Mouse (Mus musculus) neural tube, embryonic 15.5 days (tissue): ENCODE results near the gene Qrich2. TPM values are rescaled to one million over a fixed set of nuclear protein-coding genes. Genes with fewer than 3 reads are reported as not detected.

ENCODE experiments used
- ATAC-seq: fragments of 200-750 bp; cut with Nextera tagmentation; 2 replicates; pipeline ENCODE4 v1.8.0; 2017; ENCODE audit warnings: mild to moderate bottlenecking, moderate TSS enrichment, moderate library complexity; ENCODE audit not compliant: low FRiP score
- H3K27ac ChIP-seq: fragments of 300-500 bp; sonication (generic); replicated peaks from 2 replicates; pipeline ENCODE4 v1.5.1; 2015; ENCODE audit warnings: mild to moderate bottlenecking, inconsistent platforms
- H3K27me3 ChIP-seq: fragments of 300-500 bp; sonication (generic); replicated peaks from 2 replicates; pipeline ENCODE4 v1.6.1; 2015; ENCODE audit warnings: inconsistent platforms
- H3K36me3 ChIP-seq: fragments of 300-500 bp; sonication (generic); 2 replicates; pipeline ENCODE4 v1.6.1; 2015; ENCODE audit warnings: inconsistent platforms
- H3K4me1 ChIP-seq: fragments of 300-500 bp; sonication (generic); 2 replicates; pipeline ENCODE4 v1.6.1; 2015; ENCODE audit warnings: inconsistent platforms
- H3K4me2 ChIP-seq: fragments of 300-500 bp; sonication (generic); 2 replicates; pipeline ENCODE4 v1.6.1; 2015; ENCODE audit warnings: inconsistent platforms, mild to moderate bottlenecking, moderate library complexity
- H3K4me3 ChIP-seq: fragments of 300-500 bp; sonication (generic); replicated peaks from 2 replicates; pipeline ENCODE4 v1.5.1; 2015; ENCODE audit warnings: mild to moderate bottlenecking, inconsistent platforms
- H3K9ac ChIP-seq: fragments of 300-500 bp; sonication (generic); replicated peaks from 2 replicates; pipeline ENCODE4 v1.6.1; 2015; ENCODE audit warnings: mild to moderate bottlenecking, inconsistent platforms
- H3K9me3 ChIP-seq: fragments of 300-500 bp; sonication (generic); replicated peaks from 2 replicates; pipeline ENCODE4 v1.6.1; 2016; ENCODE audit warnings: inconsistent platforms
- WGBS: fragments of 180-500 bp; shearing (Covaris S2); methylation state at CpG from one replicate; pipeline ENCODE4 v1.1.7; 2015; ENCODE audit warnings: mixed read lengths; 5-methylcytosine and 5-hydroxymethylcytosine counted together
- polyA plus RNA-seq: library from polyadenylated mRNA; unstranded; fragments of >200 nt; fragmentation: Nextera tagmentation; extraction: Ambion mirVana; gene quantifications from 2 replicates; pipeline ENCODE4 v1.2.1, GENCODE M21; 2015

Qrich2 gene
- polyA plus RNA-seq, 1 experiment from 2014 or later = not detected

DNA sequence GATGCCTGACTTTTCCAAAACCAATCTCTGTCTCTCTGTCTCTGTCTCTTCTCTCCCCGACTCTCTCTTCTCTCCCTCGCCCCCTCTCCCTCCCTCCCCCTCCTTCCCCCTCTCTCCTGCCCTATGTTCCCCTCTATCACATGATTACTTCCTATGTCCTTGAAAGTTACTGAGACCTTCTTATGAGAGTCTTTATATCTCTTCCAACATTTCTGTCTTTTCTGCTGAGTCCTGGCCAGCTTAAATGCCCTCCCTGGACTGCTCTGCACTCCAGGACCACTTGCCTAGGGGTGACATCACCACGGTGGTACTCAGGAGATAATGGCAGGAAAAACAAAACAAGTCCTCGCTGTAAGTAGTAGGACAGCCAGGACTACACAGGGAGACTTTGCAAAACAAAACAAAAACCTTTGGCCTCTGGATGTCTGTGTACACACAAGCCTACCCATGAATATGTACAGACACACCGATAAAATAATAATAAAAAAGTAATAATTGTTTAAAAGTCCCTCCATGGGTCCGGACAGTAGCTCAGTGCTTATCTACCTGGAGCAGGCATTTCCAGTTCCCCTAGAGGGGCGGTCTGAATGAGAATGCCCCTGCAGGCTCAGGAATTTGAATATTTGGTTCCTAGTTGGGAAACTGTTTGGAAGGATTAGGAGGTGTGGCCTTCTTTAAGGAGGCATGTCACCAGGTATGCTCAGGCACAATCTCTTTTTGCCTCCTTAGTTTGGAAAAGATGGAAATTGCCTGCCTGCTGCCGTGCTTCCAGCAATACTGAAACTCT lies 41.2 kb downstream of the Qrich2 start:
- Histone ChIP-seq H3K36me3 (no peaks in the 10 kb centered on the region), H3K27me3 (no peaks in the 10 kb centered on the region), H3K4me2 (no peak overlapping the region), H3K4me1 (no peaks in the 10 kb centered on the region), H3K27ac (no peak overlapping the region), H3K4me3 (no peak overlapping the region), H3K9ac (no peak overlapping the region), H3K9me3 (no peaks in the 10 kb centered on the region)
- WGBS = 60% methylated on average over 8 of the region's 8 CpGs
- no peak for ATAC-seq

DNA sequence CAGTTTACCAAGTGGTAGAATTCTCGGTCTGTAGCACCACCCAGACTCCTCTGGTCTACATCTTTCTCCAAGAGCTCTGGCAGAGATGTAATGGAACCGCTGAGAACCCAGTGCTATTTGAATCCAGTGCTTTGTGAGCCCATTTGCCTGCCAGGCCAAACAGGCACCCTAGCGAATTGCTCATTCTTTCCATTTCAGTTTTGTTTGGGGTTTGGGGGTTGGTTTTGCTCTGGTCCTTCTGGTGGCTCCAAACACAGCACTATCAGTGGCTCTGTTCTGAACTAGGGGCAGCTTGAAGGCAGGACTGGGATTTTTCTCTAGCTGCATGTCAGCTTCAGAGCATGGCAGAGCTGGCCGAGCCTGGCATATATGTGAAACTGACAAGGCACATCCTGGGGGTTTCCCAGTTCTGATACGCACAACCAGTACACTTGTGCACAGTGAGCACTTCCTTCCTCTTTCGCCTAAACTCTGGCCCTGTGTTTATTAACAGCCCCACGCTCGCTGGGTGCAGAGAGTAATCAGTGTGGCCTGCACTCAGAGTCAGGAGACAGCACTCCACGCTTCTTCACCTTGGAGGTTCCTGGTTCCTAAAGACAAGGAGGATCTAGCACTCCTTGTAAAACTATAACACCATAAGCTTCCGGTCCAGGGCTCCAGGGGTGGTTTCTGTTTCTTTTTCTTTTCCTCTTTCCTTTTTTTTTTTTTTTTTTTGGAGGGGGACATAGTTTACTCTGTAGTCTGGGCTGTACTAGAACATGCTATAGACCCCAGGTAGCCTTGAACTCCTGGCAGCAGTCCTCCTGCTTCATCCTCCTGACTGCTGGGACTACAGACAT lies 42.0 kb downstream of the Qrich2 start:
- no peak overlapping the region for H3K27ac ChIP-seq
- no peak for ATAC-seq
- H3K36me3 ChIP-seq = no peaks in the 10 kb centered on the region
- H3K4me2 ChIP-seq = no peak overlapping the region
- no peaks in the 10 kb centered on the region for H3K27me3 ChIP-seq
- WGBS = 88% methylated on average over 10 of the region's 10 CpGs
- no peaks in the 10 kb centered on the region for H3K4me1 ChIP-seq
- H3K9ac ChIP-seq = no peak overlapping the region
- H3K4me3 ChIP-seq = no peak overlapping the region
- H3K9me3 ChIP-seq = no peaks in the 10 kb centered on the region

DNA sequence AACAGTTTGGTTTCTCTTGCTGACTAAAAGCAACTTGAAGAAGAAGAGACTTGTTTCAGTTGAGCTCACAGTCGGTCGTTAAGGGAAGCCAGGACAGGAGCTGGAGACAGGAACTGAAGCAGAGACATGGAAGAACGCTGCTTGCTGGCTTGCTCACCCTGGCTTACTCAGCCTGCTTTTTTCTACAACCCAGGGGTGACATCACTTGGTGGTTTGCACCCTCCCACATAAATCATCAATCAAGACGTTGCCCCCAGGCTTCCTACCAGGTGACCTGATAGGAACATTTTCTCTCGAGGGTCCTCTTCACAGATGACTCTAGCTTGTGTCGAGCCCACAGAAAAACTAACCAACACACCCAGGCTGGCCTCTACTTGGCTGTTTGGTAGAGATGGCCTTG lies 42.8 kb downstream of the Qrich2 start:
- Histone ChIP-seq H3K4me2 (no peak overlapping the region), H3K27me3 (no peaks in the 10 kb centered on the region), H3K36me3 (no peaks in the 10 kb centered on the region), H3K4me1 (no peaks in the 10 kb centered on the region), H3K27ac (no peak overlapping the region), H3K9me3 (no peaks in the 10 kb centered on the region), H3K4me3 (no peak overlapping the region), H3K9ac (no peak overlapping the region)
- no peak for ATAC-seq
- WGBS = 79% methylated on average over 6 of the region's 6 CpGs

DNA sequence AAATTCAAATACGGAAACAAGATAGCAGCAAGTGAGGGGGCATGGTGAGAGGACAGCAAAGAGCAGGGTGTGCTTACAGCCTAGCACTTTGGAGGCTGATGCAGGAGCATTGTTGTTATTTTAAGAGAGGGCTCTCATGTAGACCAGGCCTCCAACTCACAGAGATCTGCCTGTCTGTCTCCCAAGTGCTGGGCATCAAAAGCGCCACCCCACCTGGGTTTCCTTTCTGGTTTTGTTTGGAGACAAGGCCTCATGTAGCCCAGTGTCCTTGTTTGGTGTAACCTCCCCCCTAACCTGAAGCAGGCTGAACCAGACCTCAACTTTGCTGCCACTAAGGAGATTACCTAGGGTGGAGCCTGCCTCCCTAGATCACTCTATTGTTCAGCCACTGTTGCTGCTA lies 43.5 kb downstream of the Qrich2 start:
- no peaks in the 10 kb centered on the region for H3K4me1 ChIP-seq
- H3K4me3 ChIP-seq = no peak overlapping the region
- H3K27me3 ChIP-seq = no peaks in the 10 kb centered on the region
- H3K36me3 ChIP-seq = no peaks in the 10 kb centered on the region
- no peak overlapping the region for H3K27ac ChIP-seq
- no peak overlapping the region for H3K4me2 ChIP-seq
- 90% methylated on average over 2 of the region's 2 CpGs for WGBS
- no peaks in the 10 kb centered on the region for H3K9me3 ChIP-seq
- ATAC-seq = no peak
- no peak overlapping the region for H3K9ac ChIP-seq

DNA sequence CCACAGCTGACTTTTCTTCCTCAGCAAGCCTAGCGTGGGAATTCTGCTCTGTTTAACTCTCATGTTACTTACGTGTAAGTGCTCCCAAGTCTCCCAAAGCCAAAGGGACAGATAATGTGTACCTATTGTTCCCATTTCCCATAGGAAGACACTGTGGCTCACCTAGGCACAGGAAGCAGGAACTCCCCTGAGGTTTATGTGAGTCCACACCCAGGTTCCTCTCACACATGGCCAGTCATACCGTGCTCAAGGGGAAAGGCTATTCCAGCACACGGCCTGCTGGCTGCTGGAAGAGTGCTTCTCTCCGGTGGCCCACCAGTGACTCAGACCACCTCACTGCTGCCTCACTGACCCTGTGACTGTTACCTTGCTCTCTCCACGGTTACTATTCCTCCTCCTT lies 44.9 kb downstream of the Qrich2 start:
- Histone ChIP-seq H3K27me3 (no peaks in the 10 kb centered on the region), H3K27ac (no peak overlapping the region), H3K4me1 (no peaks in the 10 kb centered on the region), H3K4me2 (no peak overlapping the region), H3K9me3 (no peaks in the 10 kb centered on the region), H3K9ac (no peak overlapping the region), H3K36me3 (no peaks in the 10 kb centered on the region), H3K4me3 (no peak overlapping the region)
- WGBS = 81% methylated on average over 6 of the region's 6 CpGs
- ATAC-seq = no peak

DNA sequence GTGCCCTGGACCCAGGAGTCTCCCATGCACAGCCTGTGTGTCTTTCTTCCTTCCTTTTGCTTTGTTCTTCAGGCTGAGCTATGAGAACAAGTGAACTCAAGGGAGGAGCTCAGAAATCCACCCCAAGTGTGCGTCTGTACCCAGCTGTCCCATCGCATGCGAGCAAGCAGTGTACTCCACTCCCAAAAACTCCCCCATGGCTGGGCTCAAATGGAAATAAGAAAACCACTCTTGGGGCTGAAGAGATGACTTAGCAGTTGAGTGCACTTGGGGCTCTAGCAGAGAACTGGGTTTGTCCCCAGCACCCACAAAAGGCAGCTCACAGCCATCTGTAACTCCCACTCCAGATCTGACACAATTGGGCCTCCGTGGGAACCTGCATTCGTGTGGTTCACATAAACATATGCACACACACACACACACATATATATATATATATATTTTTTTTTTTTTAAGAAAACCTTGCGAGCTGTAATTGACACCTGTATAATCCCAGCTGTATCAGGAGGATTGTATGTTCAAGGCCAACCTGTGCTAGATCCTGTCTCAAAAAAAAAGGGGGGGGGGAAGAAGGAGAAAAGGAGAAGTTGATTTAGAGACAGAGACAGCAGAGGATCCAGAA lies 47.1 kb downstream of the Qrich2 start:
- Histone ChIP-seq H3K4me2 (no peak overlapping the region), H3K36me3 (no peaks in the 10 kb centered on the region), H3K9ac (no peak overlapping the region), H3K4me1 (no peaks in the 10 kb centered on the region), H3K4me3 (no peak overlapping the region), H3K27ac (no peak overlapping the region), H3K9me3 (no peaks in the 10 kb centered on the region), H3K27me3 (no peaks in the 10 kb centered on the region)
- ATAC-seq = no peak
- 89% methylated on average over 6 of the region's 6 CpGs for WGBS

DNA sequence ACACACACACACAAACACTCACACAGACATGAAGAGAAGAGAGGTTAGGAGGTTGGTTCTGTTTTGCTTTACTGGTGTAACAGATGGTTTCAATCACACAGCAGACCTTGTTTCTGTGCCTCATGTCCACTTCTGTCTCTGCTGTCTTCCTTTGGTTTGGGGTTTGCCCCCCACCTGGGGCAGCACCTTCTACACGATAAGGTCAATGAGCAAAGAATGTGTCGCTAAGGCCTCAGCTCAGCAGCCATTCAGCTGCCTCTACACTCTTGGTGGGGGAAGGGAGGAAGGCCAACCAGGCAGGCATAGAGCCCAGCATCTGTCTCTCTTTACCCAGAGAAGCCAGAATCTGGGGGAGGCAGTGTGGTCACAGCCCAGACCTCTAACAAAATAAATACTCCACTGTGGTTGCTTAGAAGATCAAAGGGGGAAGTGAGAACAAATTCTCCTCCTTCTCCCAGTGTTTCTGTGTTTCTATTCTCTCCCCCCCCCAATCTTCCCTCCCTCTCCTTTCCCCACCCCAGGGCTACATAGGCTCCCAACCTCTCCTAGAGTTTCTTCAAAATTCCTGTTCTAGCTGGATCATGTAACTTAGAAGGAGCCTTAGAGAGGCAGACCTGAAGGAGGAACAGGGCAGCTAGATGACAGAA lies 47.7 kb downstream of the Qrich2 start:
- H3K36me3 ChIP-seq = no peaks in the 10 kb centered on the region
- H3K4me2 ChIP-seq = no peak overlapping the region
- H3K9me3 ChIP-seq = no peaks in the 10 kb centered on the region
- H3K9ac ChIP-seq = no peak overlapping the region
- 21% methylated on average over 2 of the region's 2 CpGs for WGBS
- no peak overlapping the region for H3K27ac ChIP-seq
- peaks cover 4% of the 10 kb centered on the region for H3K4me1 ChIP-seq
- H3K27me3 ChIP-seq = no peaks in the 10 kb centered on the region
- H3K4me3 ChIP-seq = no peak overlapping the region
- no peak for ATAC-seq

DNA sequence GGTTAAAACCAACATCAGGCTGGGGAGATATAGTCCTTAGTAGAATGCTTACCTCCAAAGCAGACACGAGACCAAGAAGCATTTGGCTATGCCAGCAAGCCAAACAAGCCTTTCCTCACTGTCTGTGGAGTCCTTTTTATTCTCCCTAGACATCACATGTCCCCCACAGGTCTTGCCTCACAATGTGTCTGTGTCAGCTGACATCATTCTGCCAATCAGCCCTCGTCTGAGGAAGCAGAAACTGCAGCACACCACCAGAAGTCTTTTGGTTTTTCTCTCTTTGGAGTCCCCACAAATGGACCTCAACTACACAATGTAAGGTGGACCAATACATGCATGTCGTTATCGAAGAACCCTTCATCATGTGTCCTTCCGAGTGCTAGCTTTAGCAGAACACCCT lies 49.0 kb downstream of the Qrich2 start:
- no peak overlapping the region for H3K9ac ChIP-seq
- H3K4me3 ChIP-seq = no peak overlapping the region
- no peak for ATAC-seq
- H3K4me2 ChIP-seq = no peak overlapping the region
- no peaks in the 10 kb centered on the region for H3K36me3 ChIP-seq
- H3K4me1 ChIP-seq = peaks cover 8% of the 10 kb centered on the region
- WGBS = 87% methylated on average over 5 of the region's 5 CpGs
- H3K27ac ChIP-seq = no peak overlapping the region
- H3K27me3 ChIP-seq = no peaks in the 10 kb centered on the region
- H3K9me3 ChIP-seq = no peaks in the 10 kb centered on the region

DNA sequence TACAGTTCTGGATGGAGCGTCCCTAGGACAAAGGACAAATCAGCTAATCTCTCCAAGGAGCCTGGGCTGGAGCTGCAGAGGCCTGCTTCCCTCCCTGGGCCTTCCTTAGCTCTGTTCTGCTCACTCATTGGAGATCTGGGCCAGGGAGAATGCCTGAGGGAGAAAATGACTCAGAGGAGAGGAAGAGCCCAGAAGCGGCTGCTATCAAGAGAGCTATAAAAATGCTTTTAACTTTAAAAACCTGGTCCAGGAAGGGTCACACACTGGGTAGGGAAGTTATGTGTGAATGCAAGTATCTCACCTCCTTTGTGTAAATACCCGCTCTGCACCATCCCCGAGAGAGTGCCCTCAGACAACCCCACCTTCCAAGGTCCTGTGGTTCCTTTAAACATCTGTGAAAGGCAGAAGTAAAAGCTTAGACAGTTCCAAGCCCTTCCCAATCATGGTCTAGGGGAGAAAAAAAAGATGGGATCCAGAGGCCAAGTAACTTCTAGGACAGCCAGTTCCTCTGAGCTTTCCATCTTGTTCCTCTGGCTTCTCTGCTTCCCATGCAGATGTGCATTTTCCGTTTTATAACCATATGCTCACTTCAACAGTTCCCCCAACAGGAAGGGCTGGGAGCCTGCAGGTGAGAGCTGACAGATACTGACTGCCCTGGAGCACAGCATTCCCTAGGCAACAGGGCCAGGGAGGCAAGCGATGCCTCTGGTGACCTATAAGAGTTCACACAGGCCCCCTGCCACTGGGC lies 49.7 kb downstream of the Qrich2 start:
- Histone ChIP-seq H3K9me3 (no peaks in the 10 kb centered on the region), H3K4me3 (no peak overlapping the region), H3K36me3 (no peaks in the 10 kb centered on the region), H3K27ac (no peak overlapping the region), H3K4me2 (no peak overlapping the region), H3K9ac (no peak overlapping the region), H3K4me1 (peaks cover 14% of the 10 kb centered on the region), H3K27me3 (no peaks in the 10 kb centered on the region)
- WGBS = 68% methylated on average over 6 of the region's 6 CpGs
- no peak for ATAC-seq

DNA sequence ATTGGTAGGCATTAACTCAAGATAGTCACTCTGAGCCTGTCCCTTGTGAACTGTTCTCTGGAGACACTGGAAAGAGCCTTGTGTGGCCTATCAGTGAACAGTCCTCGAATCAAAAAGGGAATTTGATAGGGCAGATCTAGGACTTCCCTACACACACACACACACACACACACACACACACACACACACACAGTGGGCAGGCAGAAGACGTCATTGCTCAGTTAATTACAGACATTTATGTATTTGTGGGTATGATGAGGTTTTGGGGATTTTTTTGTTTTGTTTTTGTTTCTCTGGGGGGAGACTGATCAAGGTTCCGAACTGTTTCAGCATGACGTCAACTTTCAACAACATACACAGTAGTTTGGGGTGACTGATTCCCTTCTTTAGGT lies 52.4 kb downstream of the Qrich2 start:
- peaks cover 25% of the 10 kb centered on the region for H3K4me1 ChIP-seq
- H3K4me2 ChIP-seq = peak overlapping the region; percentile 93
- no peaks in the 10 kb centered on the region for H3K27me3 ChIP-seq
- peak overlapping the region; percentile 87 for H3K4me3 ChIP-seq
- peak overlapping the region; percentile 98 for H3K9ac ChIP-seq
- 61% methylated on average over 4 of the region's 4 CpGs for WGBS
- H3K9me3 ChIP-seq = no peaks in the 10 kb centered on the region
- no peaks in the 10 kb centered on the region for H3K36me3 ChIP-seq
- H3K27ac ChIP-seq = peak overlapping the region; percentile 98
- no peak for ATAC-seq
